Mouse (Mus musculus): Measurements from ENCODE around the gene Pdcd4. TPM values are rescaled to one million over a fixed set of nuclear protein-coding genes. Genes with fewer than 3 reads are reported as not detected.

Pdcd4 gene
- polyA plus RNA-seq, 1 experiment from 2014 or later = 41.2 TPM

GRCm38 (mm10) chr19:53869427-53870385, 22.3 kb upstream of the Pdcd4 start:
- ATAC-seq = peak; percentile 31; the same call in 1 of the 2 replicates
- Histone ChIP-seq H3K4me1 (ENCODE audit: insufficient read depth) (no peaks in the 10 kb centered on the region), H3K9ac (replicated peaks) (no peak overlapping the region), H3K36me3 (replicated peaks; ENCODE audit: insufficient read depth, low read length) (no peaks in the 10 kb centered on the region), H3K4me2 (ENCODE audit: low read depth, low read length) (no peak overlapping the region), H3K4me3 (ENCODE audit: low read depth, low read length) (no peak overlapping the region), H3K27me3 (ENCODE audit: insufficient read depth, low read length) (no peaks in the 10 kb centered on the region), H3K9me3 (ENCODE audit: low read length) (no peaks in the 10 kb centered on the region), H3K27ac (ENCODE audit: low read depth) (no peak overlapping the region)
- DNase-seq = no peak
- TF ChIP-seq CTCF (IDR thresholded peaks at IDR 0.05; ENCODE audit: low read depth) (no peak), EP300 (IDR thresholded peaks at IDR 0.05; ENCODE audit: low read depth) (no peak)
- WGBS (ENCODE audit: insufficient replicate concordance) = 39% methylated on average over 4 of the region's 4 CpGs

GRCm38 (mm10) chr19:53870568-53870967, 21.5 kb upstream of the Pdcd4 start:
- Histone ChIP-seq H3K4me3 (ENCODE audit: low read depth, low read length) (no peak overlapping the region), H3K27ac (ENCODE audit: low read depth) (no peak overlapping the region), H3K36me3 (replicated peaks; ENCODE audit: insufficient read depth, low read length) (no peaks in the 10 kb centered on the region), H3K4me2 (ENCODE audit: low read depth, low read length) (no peak overlapping the region), H3K9ac (replicated peaks) (no peak overlapping the region), H3K27me3 (ENCODE audit: insufficient read depth, low read length) (no peaks in the 10 kb centered on the region), H3K9me3 (ENCODE audit: low read length) (no peaks in the 10 kb centered on the region), H3K4me1 (ENCODE audit: insufficient read depth) (no peaks in the 10 kb centered on the region)
- TF ChIP-seq EP300 (IDR thresholded peaks at IDR 0.05; ENCODE audit: low read depth) (no peak), CTCF (IDR thresholded peaks at IDR 0.05; ENCODE audit: low read depth) (peak; percentile 34)
- no peak for ATAC-seq
- no peak for DNase-seq
- WGBS (ENCODE audit: insufficient replicate concordance) = 55% methylated on average over 2 of the region's 2 CpGs

- no peak overlapping the region for H3K4me2 ChIP-seq (ENCODE audit: low read depth, low read length)
- no peaks in the 10 kb centered on the region for H3K36me3 ChIP-seq (replicated peaks; ENCODE audit: insufficient read depth, low read length)
- 83% methylated on average over 6 of the region's 6 CpGs for WGBS (ENCODE audit: insufficient replicate concordance)
- no peaks in the 10 kb centered on the region for H3K9me3 ChIP-seq (ENCODE audit: low read length)
- no peak overlapping the region for H3K27ac ChIP-seq (ENCODE audit: low read depth)
- H3K4me3 ChIP-seq (ENCODE audit: low read depth, low read length) = no peak overlapping the region
- TF ChIP-seq CTCF (IDR thresholded peaks at IDR 0.05; ENCODE audit: low read depth) (no peak), EP300 (IDR thresholded peaks at IDR 0.05; ENCODE audit: low read depth) (no peak)
- no peaks in the 10 kb centered on the region for H3K4me1 ChIP-seq (ENCODE audit: insufficient read depth)
- DNase-seq (no peak), ATAC-seq (no peak)
- H3K27me3 ChIP-seq (ENCODE audit: insufficient read depth, low read length) = no peaks in the 10 kb centered on the region
- no peak overlapping the region for H3K9ac ChIP-seq (replicated peaks)
These were observed 20.5 kb upstream of the Pdcd4 start for GRCm38 (mm10) chr19:53871502-53871901.

GRCm38 (mm10) chr19:53872994-53873713, 18.9 kb upstream of the Pdcd4 start:
- Histone ChIP-seq H3K4me1 (ENCODE audit: insufficient read depth) (no peaks in the 10 kb centered on the region), H3K9ac (replicated peaks) (no peak overlapping the region), H3K27me3 (ENCODE audit: insufficient read depth, low read length) (no peaks in the 10 kb centered on the region), H3K36me3 (replicated peaks; ENCODE audit: insufficient read depth, low read length) (no peaks in the 10 kb centered on the region), H3K4me3 (ENCODE audit: low read depth, low read length) (no peak overlapping the region), H3K9me3 (ENCODE audit: low read length) (no peaks in the 10 kb centered on the region), H3K4me2 (ENCODE audit: low read depth, low read length) (no peak overlapping the region), H3K27ac (ENCODE audit: low read depth) (no peak overlapping the region)
- WGBS (ENCODE audit: insufficient replicate concordance) = 87% methylated on average over 6 of the region's 6 CpGs
- no peak for DNase-seq
- TF ChIP-seq EP300 (IDR thresholded peaks at IDR 0.05; ENCODE audit: low read depth) (no peak), CTCF (IDR thresholded peaks at IDR 0.05; ENCODE audit: low read depth) (no peak)
- no peak for ATAC-seq

- ATAC-seq (no peak), DNase-seq (no peak)
- H3K4me3 ChIP-seq (ENCODE audit: low read depth, low read length) = no peak overlapping the region
- H3K36me3 ChIP-seq (replicated peaks; ENCODE audit: insufficient read depth, low read length) = no peaks in the 10 kb centered on the region
- TF ChIP-seq CTCF (IDR thresholded peaks at IDR 0.05; ENCODE audit: low read depth) (no peak), EP300 (IDR thresholded peaks at IDR 0.05; ENCODE audit: low read depth) (no peak)
- H3K9ac ChIP-seq (replicated peaks) = no peak overlapping the region
- no peaks in the 10 kb centered on the region for H3K9me3 ChIP-seq (ENCODE audit: low read length)
- H3K4me1 ChIP-seq (ENCODE audit: insufficient read depth) = no peaks in the 10 kb centered on the region
- no peak overlapping the region for H3K27ac ChIP-seq (ENCODE audit: low read depth)
- no peak overlapping the region for H3K4me2 ChIP-seq (ENCODE audit: low read depth, low read length)
- 81% methylated on average over 6 of the region's 6 CpGs for WGBS (ENCODE audit: insufficient replicate concordance)
- no peaks in the 10 kb centered on the region for H3K27me3 ChIP-seq (ENCODE audit: insufficient read depth, low read length)
These were observed 16.8 kb upstream of the Pdcd4 start for GRCm38 (mm10) chr19:53875246-53875645.

GRCm38 (mm10) chr19:53877779-53878178, 14.3 kb upstream of the Pdcd4 start:
- Histone ChIP-seq H3K36me3 (replicated peaks; ENCODE audit: insufficient read depth, low read length) (no peaks in the 10 kb centered on the region), H3K4me2 (ENCODE audit: low read depth, low read length) (no peak overlapping the region), H3K9me3 (ENCODE audit: low read length) (no peaks in the 10 kb centered on the region), H3K27ac (ENCODE audit: low read depth) (no peak overlapping the region), H3K9ac (replicated peaks) (no peak overlapping the region), H3K4me1 (ENCODE audit: insufficient read depth) (no peaks in the 10 kb centered on the region), H3K4me3 (ENCODE audit: low read depth, low read length) (no peak overlapping the region), H3K27me3 (ENCODE audit: insufficient read depth, low read length) (no peaks in the 10 kb centered on the region)
- TF ChIP-seq EP300 (IDR thresholded peaks at IDR 0.05; ENCODE audit: low read depth) = no peak
- no peak for TF ChIP-seq CTCF (IDR thresholded peaks at IDR 0.05; ENCODE audit: low read depth)
- WGBS (ENCODE audit: insufficient replicate concordance) = 33% methylated on average over 1 of the region's 1 CpGs
- ATAC-seq (no peak), DNase-seq (no peak)

Measured in liver, postnatal 0 days (tissue).